Mouse (Mus musculus) small intestine, adult 2 months (tissue): ENCODE data around the gene Gpnmb.

Source experiments
- CTCF ChIP-seq: fragments of 200-500 bp; IDR thresholded peaks from 2 replicates; pipeline ENCODE4 v1.5.1; 2012; ENCODE audit warnings: low read depth, mild to moderate bottlenecking, control low read depth, inconsistent platforms, low read length, moderate library complexity, mixed read lengths; ENCODE audit not compliant: insufficient replicate concordance, insufficient read length; ENCODE audit errors: extremely low read depth
- POLR2A ChIP-seq: fragments of 200-500 bp; IDR thresholded peaks from 2 replicates; pipeline ENCODE4 v1.6.1; 2012; ENCODE audit warnings: low read depth, mild to moderate bottlenecking, control low read depth, inconsistent platforms, low read length, moderate library complexity

DNA sequence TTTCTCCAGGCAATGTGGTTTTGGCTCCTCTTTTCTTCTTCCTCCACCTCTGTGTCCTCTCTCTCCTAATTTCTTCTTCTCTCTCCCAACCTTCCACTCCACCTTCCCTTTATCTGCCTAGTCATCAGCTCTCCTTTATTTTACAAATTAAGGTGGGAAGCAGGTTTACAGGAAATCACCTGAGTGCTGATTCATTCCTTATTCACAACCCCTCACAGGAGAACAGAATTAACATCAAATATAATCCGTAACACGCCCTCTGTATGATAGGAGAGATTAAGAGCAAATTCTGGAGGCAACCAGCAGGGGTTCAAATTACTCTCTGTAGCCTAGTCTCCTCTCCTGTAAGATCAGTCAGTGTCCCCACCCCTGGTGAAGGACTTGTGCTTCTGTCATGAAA, 14.0 kb upstream of the Gpnmb start:
- no peak for TF ChIP-seq CTCF
- no peak for TF ChIP-seq POLR2A
